Mouse (Mus musculus): Measurements from ENCODE around the gene Aebp1. TPM values are rescaled to one million over a fixed set of nuclear protein-coding genes. Genes with fewer than 3 reads are reported as not detected.
A peak's percentile ranks its signal among the peaks of the same experiment; 100 is the strongest.

Gene Aebp1
- polyA plus RNA-seq, 1 experiment = 14.0 TPM

- H3K27ac ChIP-seq (ENCODE audit: insufficient read depth, low read length) = no peak overlapping the region
- no peak overlapping the region for H3K4me3 ChIP-seq (ENCODE audit: insufficient read depth, low read length)
- no peaks in the 10 kb centered on the region; the same call in 1 of the 2 replicates for H3K4me1 ChIP-seq (ENCODE audit: control insufficient read depth, insufficient read depth, low read length)
- TF ChIP-seq CTCF (IDR thresholded peaks at IDR 0.05; ENCODE audit: extremely low read depth, insufficient read depth, low read length) (no peak), POLR2A (IDR thresholded peaks at IDR 0.05; ENCODE audit: extremely low read depth, insufficient read depth, low read length) (no peak)
These were observed 9.4 kb upstream of the Aebp1 start for GRCm38 (mm10) chr11:5852314-5852713.

GRCm38 (mm10) chr11:5855481-5855880 lies 6.3 kb upstream of the Aebp1 start:
- Histone ChIP-seq H3K4me3 (ENCODE audit: insufficient read depth, low read length) (no peak overlapping the region), H3K4me1 (ENCODE audit: control insufficient read depth, insufficient read depth, low read length) (no peaks in the 10 kb centered on the region), H3K27ac (ENCODE audit: insufficient read depth, low read length) (peak overlapping the region; percentile 84; the same call in 1 of the 2 replicates)
- no peak for TF ChIP-seq POLR2A (IDR thresholded peaks at IDR 0.05; ENCODE audit: extremely low read depth, insufficient read depth, low read length)
- TF ChIP-seq CTCF (IDR thresholded peaks at IDR 0.05; ENCODE audit: extremely low read depth, insufficient read depth, low read length) = no peak

- no peak overlapping the region for H3K4me3 ChIP-seq (ENCODE audit: insufficient read depth, low read length)
- TF ChIP-seq CTCF (IDR thresholded peaks at IDR 0.05; ENCODE audit: extremely low read depth, insufficient read depth, low read length) = no peak
- no peak for TF ChIP-seq POLR2A (IDR thresholded peaks at IDR 0.05; ENCODE audit: extremely low read depth, insufficient read depth, low read length)
- no peaks in the 10 kb centered on the region for H3K4me1 ChIP-seq (ENCODE audit: control insufficient read depth, insufficient read depth, low read length)
- peak overlapping the region; percentile 84 for H3K27ac ChIP-seq (ENCODE audit: insufficient read depth, low read length)
These were observed 5.8 kb upstream of the Aebp1 start for GRCm38 (mm10) chr11:5855902-5856301.

- TF ChIP-seq POLR2A (IDR thresholded peaks at IDR 0.05; ENCODE audit: extremely low read depth, insufficient read depth, low read length) = no peak
- TF ChIP-seq CTCF (IDR thresholded peaks at IDR 0.05; ENCODE audit: extremely low read depth, insufficient read depth, low read length) = no peak
- Histone ChIP-seq H3K27ac (ENCODE audit: insufficient read depth, low read length) (peak overlapping the region; percentile 41), H3K4me1 (ENCODE audit: control insufficient read depth, insufficient read depth, low read length) (no peaks in the 10 kb centered on the region), H3K4me3 (ENCODE audit: insufficient read depth, low read length) (no peak overlapping the region)
These were observed 5.1 kb upstream of the Aebp1 start for GRCm38 (mm10) chr11:5856479-5857130.

GRCm38 (mm10) chr11:5858723-5859122 lies 3.0 kb upstream of the Aebp1 start:
- H3K4me3 ChIP-seq (ENCODE audit: insufficient read depth, low read length) = no peak overlapping the region
- no peak for TF ChIP-seq CTCF (IDR thresholded peaks at IDR 0.05; ENCODE audit: extremely low read depth, insufficient read depth, low read length)
- no peak for TF ChIP-seq POLR2A (IDR thresholded peaks at IDR 0.05; ENCODE audit: extremely low read depth, insufficient read depth, low read length)

GRCm38 (mm10) chr11:5859883-5860550 lies 1.7 kb upstream of the Aebp1 start:
- H3K4me1 ChIP-seq (ENCODE audit: control insufficient read depth, insufficient read depth, low read length) = no peaks in the 10 kb centered on the region
- TF ChIP-seq POLR2A (IDR thresholded peaks at IDR 0.05; ENCODE audit: extremely low read depth, insufficient read depth, low read length) = no peak
- no peak for TF ChIP-seq CTCF (IDR thresholded peaks at IDR 0.05; ENCODE audit: extremely low read depth, insufficient read depth, low read length)
- no peak overlapping the region for H3K27ac ChIP-seq (ENCODE audit: insufficient read depth, low read length)
- H3K4me3 ChIP-seq (ENCODE audit: insufficient read depth, low read length) = no peak overlapping the region

More at GRCm38 (mm10) chr11:5858723-5859122, 3.0 kb upstream of the Aebp1 start:
- no peak overlapping the region for H3K27ac ChIP-seq (ENCODE audit: insufficient read depth, low read length)
- no peaks in the 10 kb centered on the region for H3K4me1 ChIP-seq (ENCODE audit: control insufficient read depth, insufficient read depth, low read length)

- Histone ChIP-seq H3K4me1 (ENCODE audit: control insufficient read depth, insufficient read depth, low read length) (no peaks in the 10 kb centered on the region), H3K4me3 (ENCODE audit: insufficient read depth, low read length) (no peak overlapping the region), H3K27ac (ENCODE audit: insufficient read depth, low read length) (no peak overlapping the region)
- TF ChIP-seq CTCF (IDR thresholded peaks at IDR 0.05; ENCODE audit: extremely low read depth, insufficient read depth, low read length) (no peak), POLR2A (IDR thresholded peaks at IDR 0.05; ENCODE audit: extremely low read depth, insufficient read depth, low read length) (no peak)
These were observed 1.1 kb upstream of the Aebp1 start for GRCm38 (mm10) chr11:5860639-5861038.

GRCm38 (mm10) chr11:5862394-5863105 lies 803 bp downstream of the Aebp1 start:
- Histone ChIP-seq H3K4me3 (ENCODE audit: insufficient read depth, low read length) (no peak overlapping the region), H3K27ac (ENCODE audit: insufficient read depth, low read length) (no peak overlapping the region), H3K4me1 (ENCODE audit: control insufficient read depth, insufficient read depth, low read length) (no peaks in the 10 kb centered on the region)
- no peak for TF ChIP-seq POLR2A (IDR thresholded peaks at IDR 0.05; ENCODE audit: extremely low read depth, insufficient read depth, low read length)
- no peak for TF ChIP-seq CTCF (IDR thresholded peaks at IDR 0.05; ENCODE audit: extremely low read depth, insufficient read depth, low read length)

GRCm38 (mm10) chr11:5867196-5867595 lies 5.4 kb downstream of the Aebp1 start:
- Histone ChIP-seq H3K4me3 (ENCODE audit: insufficient read depth, low read length) (no peak overlapping the region), H3K27ac (ENCODE audit: insufficient read depth, low read length) (no peak overlapping the region), H3K4me1 (ENCODE audit: control insufficient read depth, insufficient read depth, low read length) (no peaks in the 10 kb centered on the region)
- TF ChIP-seq POLR2A (IDR thresholded peaks at IDR 0.05; ENCODE audit: extremely low read depth, insufficient read depth, low read length) (no peak), CTCF (IDR thresholded peaks at IDR 0.05; ENCODE audit: extremely low read depth, insufficient read depth, low read length) (no peak)
